Mouse (Mus musculus) Muller cell, postnatal 12 days (primary cell): ENCODE data around the gene Kdm5d.

ENCODE experiments used
- DNase-seq: peaks from one replicate; pipeline ENCODE4 v3.0.0-alpha.2; 2015; ENCODE audit errors: inconsistent ontology term

The Kdm5d gene

GRCm38 (mm10) chrY:897393-898227, at the start of gene Kdm5d:
Gene Kdm5d, plus strand, starts transcription at chrY:897788.
- DNase-seq, result peak; percentile 75

- no peak for DNase-seq
Measured at GRCm38 (mm10) chrY:872404-872803, 25.2 kb upstream of the Kdm5d start.

- peak; percentile 0 for DNase-seq
Measured at GRCm38 (mm10) chrY:872855-873549, 24.6 kb upstream of the Kdm5d start.
